Mouse (Mus musculus) cerebellum, postnatal 14 days (tissue): Measurements from ENCODE around the gene Slc7a7.

Experiments used
- DNase-seq, 2 experiments: peaks; one replicate each; pipeline ENCODE4 v3.0.0; 2021; ENCODE audit warnings: mixed read lengths in 2 of 2

The Slc7a7 gene

GRCm38 (mm10) chr14:54432078-54432836, 14.7 kb upstream of the Slc7a7 start:
- DNase-seq, result peak; percentile 23 to 40

GRCm38 (mm10) chr14:54431334-54432077, 13.9 kb upstream of the Slc7a7 start, which contains the start of gene Mmp14:
TSS of gene Mmp14 (plus strand) at chr14:54431612.
- peak; percentile 38 to 49 for DNase-seq

GRCm38 (mm10) chr14:54430406-54431145, 13.0 kb upstream of the Slc7a7 start:
- peak in 1 of 2 experiments; percentile 11 for DNase-seq

- DNase-seq, result no peak
Measured at GRCm38 (mm10) chr14:54429332-54430093, 11.9 kb upstream of the Slc7a7 start.

- no peak for DNase-seq
Measured at GRCm38 (mm10) chr14:54428421-54428820, 10.8 kb upstream of the Slc7a7 start.

- no peak for DNase-seq
Measured at GRCm38 (mm10) chr14:54427696-54428095, 10.1 kb upstream of the Slc7a7 start.

- peak; percentile 93 to 94 for DNase-seq
Measured at GRCm38 (mm10) chr14:54426689-54427398, 9.3 kb upstream of the Slc7a7 start, which contains the start of gene Mrpl52. TSS of gene Mrpl52 (plus strand) at chr14:54426909.

GRCm38 (mm10) chr14:54426003-54426688, 8.6 kb upstream of the Slc7a7 start:
- DNase-seq, result no peak

- no peak for DNase-seq
Measured at GRCm38 (mm10) chr14:54425540-54425939, 8.0 kb upstream of the Slc7a7 start.

GRCm38 (mm10) chr14:54424634-54425033, 7.1 kb upstream of the Slc7a7 start:
- no peak for DNase-seq

- peak in 1 of 2 experiments; percentile 17 for DNase-seq
Measured at GRCm38 (mm10) chr14:54423406-54423805, 5.8 kb upstream of the Slc7a7 start.

- no peak for DNase-seq
Measured at GRCm38 (mm10) chr14:54421014-54421413, 3.4 kb upstream of the Slc7a7 start.

- no peak for DNase-seq
Measured at GRCm38 (mm10) chr14:54416830-54417229, 750 bp downstream of the Slc7a7 start.

GRCm38 (mm10) chr14:54416229-54416775, 1.3 kb downstream of the Slc7a7 start:
- DNase-seq, result no peak

GRCm38 (mm10) chr14:54415241-54416020, 2.1 kb downstream of the Slc7a7 start:
- no peak for DNase-seq

GRCm38 (mm10) chr14:54413877-54414700, 3.5 kb downstream of the Slc7a7 start:
- DNase-seq, result no peak

- peak; percentile 59 to 70 for DNase-seq
Measured at GRCm38 (mm10) chr14:54412629-54413170, 4.9 kb downstream of the Slc7a7 start.

GRCm38 (mm10) chr14:54412000-54412576, 5.5 kb downstream of the Slc7a7 start:
- DNase-seq, result no peak
